Mouse (Mus musculus): ENCODE results near the gene Grn. TPM values are rescaled to one million over a fixed set of nuclear protein-coding genes. Genes with fewer than 3 reads are reported as not detected.

The Grn gene
- polyA plus RNA-seq, 2 experiments: 28.9 to 34.1 TPM

GRCm38 (mm10) chr11:102441434-102441833, 11.3 kb downstream of the Grn start:
- H3K27ac ChIP-seq: no peak overlapping the region
- no peaks in the 10 kb centered on the region for H3K9me3 ChIP-seq (ENCODE audit: control insufficient read depth, low read length)
- H3K4me3 ChIP-seq (ENCODE audit: insufficient read depth in 1 of 2, low read depth in 2 of 2, low read length in 2 of 2): no peak overlapping the region
- peaks cover 38% of the 10 kb centered on the region for H3K27me3 ChIP-seq (ENCODE audit: control insufficient read depth, insufficient read depth, low read length)
- no peaks in the 10 kb centered on the region for H3K36me3 ChIP-seq (replicated peaks; ENCODE audit: control insufficient read depth, insufficient read depth, low read depth)
- 54% methylated on average over 3 of the region's 3 CpGs for WGBS (ENCODE audit: insufficient replicate concordance)
- no peak overlapping the region for H3K4me2 ChIP-seq (ENCODE audit: low read depth)
- no peak for TF ChIP-seq EP300 (IDR thresholded peaks at IDR 0.05; ENCODE audit: low read depth)
- peak; percentile 18; the same call in 1 of the 2 replicates for TF ChIP-seq CTCF (IDR thresholded peaks at IDR 0.05; ENCODE audit: low read depth)
- DNase-seq (ENCODE audit: low read depth in 3 of 3, low spot score in 3 of 3): no peak
- no peak for ATAC-seq (ENCODE audit: insufficient read depth)
- H3K9ac ChIP-seq (replicated peaks): no peak overlapping the region
- no peaks in the 10 kb centered on the region for H3K4me1 ChIP-seq (replicated peaks; ENCODE audit: control insufficient read depth in 2 of 2, insufficient read depth in 2 of 2, low read length in 1 of 2)

- Histone ChIP-seq H3K9me3 (ENCODE audit: control insufficient read depth, low read length) (no peaks in the 10 kb centered on the region), H3K36me3 (replicated peaks; ENCODE audit: control insufficient read depth, insufficient read depth, low read depth) (no peaks in the 10 kb centered on the region), H3K9ac (replicated peaks) (no peak overlapping the region), H3K4me1 (replicated peaks; ENCODE audit: control insufficient read depth in 2 of 2, insufficient read depth in 2 of 2, low read length in 1 of 2) (no peaks in the 10 kb centered on the region), H3K4me2 (ENCODE audit: low read depth) (no peak overlapping the region), H3K27me3 (ENCODE audit: control insufficient read depth, insufficient read depth, low read length) (peaks cover 42% of the 10 kb centered on the region), H3K4me3 (ENCODE audit: insufficient read depth in 1 of 2, low read depth in 2 of 2, low read length in 2 of 2) (no peak overlapping the region), H3K27ac (no peak overlapping the region)
- no peak for TF ChIP-seq CTCF (IDR thresholded peaks at IDR 0.05; ENCODE audit: low read depth)
- TF ChIP-seq EP300 (IDR thresholded peaks at IDR 0.05; ENCODE audit: low read depth): no peak
- DNase-seq (ENCODE audit: low read depth in 3 of 3, low spot score in 3 of 3) (no peak), ATAC-seq (ENCODE audit: insufficient read depth) (no peak)
- 73% methylated on average over 6 of the region's 6 CpGs for WGBS (ENCODE audit: insufficient replicate concordance)
These were observed 12.0 kb downstream of the Grn start for GRCm38 (mm10) chr11:102442089-102442488.

DNA sequence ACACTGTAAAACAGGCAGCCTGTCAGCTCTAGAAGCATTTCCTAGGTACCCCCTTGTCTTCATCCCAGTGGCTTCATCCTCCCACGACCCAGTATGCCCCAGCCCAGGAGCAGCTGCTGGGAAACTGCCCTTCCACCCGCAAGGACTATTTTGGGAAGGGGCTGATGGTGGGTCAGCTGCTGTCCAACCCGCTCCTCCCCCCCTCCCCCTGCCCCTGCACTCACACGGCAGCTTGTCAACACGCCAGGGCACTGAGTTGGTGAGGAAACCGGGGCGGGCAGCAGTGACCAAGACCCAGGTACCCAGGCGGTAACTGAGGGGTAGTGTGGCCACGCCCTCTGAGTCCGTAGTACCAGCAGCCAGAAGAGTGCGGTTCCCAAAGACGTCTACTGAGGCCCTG, 13.6 kb downstream of the Grn start:
- no peak overlapping the region for H3K4me2 ChIP-seq (ENCODE audit: low read depth)
- no peak for TF ChIP-seq CTCF (IDR thresholded peaks at IDR 0.05; ENCODE audit: low read depth)
- TF ChIP-seq EP300 (IDR thresholded peaks at IDR 0.05; ENCODE audit: low read depth): no peak
- ATAC-seq (ENCODE audit: insufficient read depth) (no peak), DNase-seq (ENCODE audit: low read depth in 3 of 3, low spot score in 3 of 3) (no peak)
- H3K4me1 ChIP-seq (replicated peaks; ENCODE audit: control insufficient read depth in 2 of 2, insufficient read depth in 2 of 2, low read length in 1 of 2): no peaks in the 10 kb centered on the region
- no peak overlapping the region for H3K4me3 ChIP-seq (ENCODE audit: insufficient read depth in 1 of 2, low read depth in 2 of 2, low read length in 2 of 2)
- peaks cover 42% of the 10 kb centered on the region for H3K27me3 ChIP-seq (ENCODE audit: control insufficient read depth, insufficient read depth, low read length)
- WGBS (ENCODE audit: insufficient replicate concordance): 61% methylated on average over 12 of the region's 12 CpGs
- no peaks in the 10 kb centered on the region for H3K9me3 ChIP-seq (ENCODE audit: control insufficient read depth, low read length)
- H3K9ac ChIP-seq (replicated peaks): no peak overlapping the region
- H3K27ac ChIP-seq: no peak overlapping the region
- no peaks in the 10 kb centered on the region for H3K36me3 ChIP-seq (replicated peaks; ENCODE audit: control insufficient read depth, insufficient read depth, low read depth)

DNA sequence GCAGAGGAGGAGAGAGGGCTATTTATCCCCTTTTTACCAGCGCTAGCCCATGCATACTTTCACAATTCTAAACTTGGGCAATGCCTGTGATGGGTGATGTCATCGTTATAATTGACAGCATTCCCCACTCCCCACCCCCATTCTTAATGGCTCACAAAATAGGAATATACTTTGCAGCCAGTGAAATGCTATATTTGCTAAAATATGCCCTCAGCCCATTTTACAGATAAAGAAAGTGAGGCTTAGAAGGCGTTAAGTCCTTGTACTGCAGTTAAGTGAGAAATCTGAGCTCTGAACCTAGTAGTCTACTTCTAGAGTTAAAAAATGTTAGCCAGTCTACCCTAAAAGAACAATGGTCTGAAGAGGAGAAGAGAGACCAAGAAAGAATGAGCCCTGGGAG, 14.2 kb downstream of the Grn start:
- no peak for TF ChIP-seq CTCF (IDR thresholded peaks at IDR 0.05; ENCODE audit: low read depth)
- no peak for TF ChIP-seq EP300 (IDR thresholded peaks at IDR 0.05; ENCODE audit: low read depth)
- H3K9ac ChIP-seq (replicated peaks): no peak overlapping the region
- no peak overlapping the region for H3K4me2 ChIP-seq (ENCODE audit: low read depth)
- 65% methylated on average over 3 of the region's 3 CpGs for WGBS (ENCODE audit: insufficient replicate concordance)
- no peaks in the 10 kb centered on the region for H3K9me3 ChIP-seq (ENCODE audit: control insufficient read depth, low read length)
- H3K4me1 ChIP-seq (replicated peaks; ENCODE audit: control insufficient read depth in 2 of 2, insufficient read depth in 2 of 2, low read length in 1 of 2): no peaks in the 10 kb centered on the region
- H3K4me3 ChIP-seq (ENCODE audit: insufficient read depth in 1 of 2, low read depth in 2 of 2, low read length in 2 of 2): no peak overlapping the region
- H3K27me3 ChIP-seq (ENCODE audit: control insufficient read depth, insufficient read depth, low read length): peaks cover 48% of the 10 kb centered on the region
- DNase-seq (ENCODE audit: low read depth in 3 of 3, low spot score in 3 of 3) (no peak), ATAC-seq (ENCODE audit: insufficient read depth) (no peak)
- H3K36me3 ChIP-seq (replicated peaks; ENCODE audit: control insufficient read depth, insufficient read depth, low read depth): no peaks in the 10 kb centered on the region
- no peak overlapping the region for H3K27ac ChIP-seq

GRCm38 (mm10) chr11:102444781-102445180, 14.7 kb downstream of the Grn start:
- H3K27me3 ChIP-seq (ENCODE audit: control insufficient read depth, insufficient read depth, low read length): peaks cover 51% of the 10 kb centered on the region
- ATAC-seq (ENCODE audit: insufficient read depth): no peak
- no peak overlapping the region for H3K9ac ChIP-seq (replicated peaks)
- H3K36me3 ChIP-seq (replicated peaks; ENCODE audit: control insufficient read depth, insufficient read depth, low read depth): no peaks in the 10 kb centered on the region
- no peak for DNase-seq (ENCODE audit: low read depth in 3 of 3, low spot score in 3 of 3)
- no peaks in the 10 kb centered on the region for H3K9me3 ChIP-seq (ENCODE audit: control insufficient read depth, low read length)
- 49% methylated on average over 6 of the region's 6 CpGs for WGBS (ENCODE audit: insufficient replicate concordance)
- H3K27ac ChIP-seq: no peak overlapping the region
- TF ChIP-seq EP300 (IDR thresholded peaks at IDR 0.05; ENCODE audit: low read depth) (no peak), CTCF (IDR thresholded peaks at IDR 0.05; ENCODE audit: low read depth) (no peak)
- H3K4me1 ChIP-seq (replicated peaks; ENCODE audit: control insufficient read depth in 2 of 2, insufficient read depth in 2 of 2, low read length in 1 of 2): no peaks in the 10 kb centered on the region
- H3K4me2 ChIP-seq (ENCODE audit: low read depth): no peak overlapping the region
- H3K4me3 ChIP-seq (ENCODE audit: insufficient read depth in 1 of 2, low read depth in 2 of 2, low read length in 2 of 2): no peak overlapping the region
